Comparison of ENCODE assay signal across 8 mouse cellular contexts in the genomic region with DNA sequence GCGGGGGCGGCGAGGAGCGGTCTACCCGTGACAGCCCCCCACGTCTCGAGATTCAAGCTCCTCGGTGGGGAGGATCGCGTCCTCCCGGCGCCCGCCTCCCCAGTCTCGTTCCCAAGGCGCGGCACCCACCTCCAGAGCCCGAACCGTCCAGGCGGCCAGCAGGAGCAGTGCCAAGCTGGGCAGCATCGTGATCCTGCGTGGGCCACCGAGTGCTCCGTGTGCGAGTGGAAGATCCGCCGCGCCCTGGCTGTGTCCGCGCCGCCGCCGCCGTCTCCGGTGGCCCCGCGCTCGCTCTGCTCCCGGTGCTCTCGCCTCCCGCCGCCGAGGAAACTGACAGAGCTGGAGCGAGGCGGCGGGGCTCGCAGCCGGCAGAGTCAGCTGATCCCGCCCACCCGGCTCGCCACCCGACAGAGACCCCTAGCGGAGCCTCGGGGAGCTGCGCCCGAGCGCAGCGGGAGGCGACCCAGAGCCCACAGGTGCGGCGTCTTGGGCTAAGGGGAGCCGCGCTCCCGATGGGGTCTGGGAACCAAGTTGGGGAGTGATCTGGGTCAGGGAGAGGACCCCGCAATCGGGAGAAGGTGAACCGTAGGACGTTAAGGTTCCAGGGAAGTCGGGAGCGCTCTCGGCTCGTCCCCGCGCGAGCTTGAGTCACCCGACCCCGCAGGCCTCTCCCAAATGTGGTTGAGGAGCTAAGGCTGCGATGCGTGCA. TPM values are rescaled to one million over a fixed set of nuclear protein-coding genes. Genes with fewer than 3 reads are reported as not detected.
A peak's percentile ranks its signal among the peaks of the same experiment; 100 is the strongest.
DNase-seq lines count a peak whose midpoint lies in the region; ATAC-seq and TF ChIP-seq lines count a peak whose summit lies in the region.

A gene (minus strand): TSS at position 394 of the 709 bp plus-strand sequence.

- H3K4me3 ChIP-seq in bone marrow, adult 2 months (replicated peaks; ENCODE audit: control insufficient read depth, low read depth, low read length) = peak within 1 kb of the TSS; percentile 99
- H3K4me3 ChIP-seq in embryonic facial prominence, embryonic 15.5 days (replicated peaks) = peak within 1 kb of the TSS; percentile 85
- H3K4me3 ChIP-seq in kidney, embryonic 14.5 days (ENCODE audit: low read length) = peak within 1 kb of the TSS; percentile 96

- no peaks in the 10 kb centered on the region for H3K36me3 ChIP-seq in embryonic facial prominence, embryonic 15.5 days
- 0 out of 2 replicates have a peak, but pooled peaks cover 4% of the 10 kb centered on the region for H3K36me3 ChIP-seq in kidney, embryonic 14.5 days (ENCODE audit: control insufficient read depth, insufficient read depth, low read length)

- no peak for TF ChIP-seq POLR2A in bone marrow, adult 2 months (IDR thresholded peaks at IDR 0.05; ENCODE audit: borderline replicate concordance, control insufficient read depth, low read depth, low read length)

- DNase-seq in 3134 (ENCODE audit: extremely low read depth, insufficient read length, low spot score) (peak; percentile 87), liver (peak; percentile 83)
- DNase-seq in heart, adult 9 months (ENCODE audit: low spot score in 2 of 2) = peak; percentile 87 to 88
- DNase-seq in spleen, postnatal 36 days (ENCODE audit: low spot score in 2 of 2) = peak; percentile 67 to 68

- H3K9me3 ChIP-seq in embryonic facial prominence, embryonic 15.5 days (replicated peaks) = no peaks in the 10 kb centered on the region
- no peaks in the 10 kb centered on the region for H3K9me3 ChIP-seq in kidney, embryonic 14.5 days (ENCODE audit: control insufficient read depth, low read length)

- peak within 1 kb of the TSS; percentile 80 for H3K9ac ChIP-seq in embryonic facial prominence, embryonic 15.5 days
- H3K9ac ChIP-seq in kidney, embryonic 14.5 days (ENCODE audit: low read depth, low read length) = peak within 1 kb of the TSS; percentile 96

- peak; percentile 54 for TF ChIP-seq CTCF in bone marrow, adult 2 months (IDR thresholded peaks at IDR 0.05; ENCODE audit: control insufficient read depth, insufficient read depth, low read length)

- H3K4me2 ChIP-seq in embryonic facial prominence, embryonic 15.5 days (replicated peaks) = peak within 1 kb of the TSS; percentile 58
- H3K4me2 ChIP-seq in kidney, embryonic 14.5 days (replicated peaks; ENCODE audit: low read depth, low read length) = peak within 1 kb of the TSS; percentile 41

- under 1% methylated on average over 73 of the region's 78 CpGs for WGBS in bone marrow, adult 2 months
- under 1% methylated on average over 78 of the region's 78 CpGs for WGBS in embryonic facial prominence, embryonic 15.5 days
- under 1% methylated on average over 67 of the region's 78 CpGs for WGBS in kidney, embryonic 14.5 days

- no peaks in the 10 kb centered on the region for H3K4me1 ChIP-seq in bone marrow, adult 2 months (ENCODE audit: control insufficient read depth, insufficient read depth, low read length)
- peaks cover 23% of the 10 kb centered on the region for H3K4me1 ChIP-seq in embryonic facial prominence, embryonic 15.5 days
- peaks cover 25% of the 10 kb centered on the region for H3K4me1 ChIP-seq in kidney, embryonic 14.5 days (ENCODE audit: control insufficient read depth, insufficient read depth, low read length)

- H3K27me3 ChIP-seq in embryonic facial prominence, embryonic 15.5 days = no peaks in the 10 kb centered on the region
- no peaks in the 10 kb centered on the region for H3K27me3 ChIP-seq in kidney, embryonic 14.5 days (ENCODE audit: control insufficient read depth, insufficient read depth, low read length)

- H3K27ac ChIP-seq in bone marrow, adult 2 months (ENCODE audit: control insufficient read depth, insufficient read depth, low read depth, low read length, poor library complexity) = peak within 1 kb of the TSS; percentile 57
- H3K27ac ChIP-seq in embryonic facial prominence, embryonic 15.5 days (replicated peaks) = peak within 1 kb of the TSS; percentile 94
- peak within 1 kb of the TSS; percentile 89 for H3K27ac ChIP-seq in kidney, embryonic 14.5 days (ENCODE audit: low read depth, low read length)

- ATAC-seq in embryonic facial prominence, embryonic 15.5 days (ENCODE audit: insufficient number of reproducible peaks, low FRiP score, low TSS enrichment, low read depth) = peak; percentile 88
- ATAC-seq in kidney, embryonic 14.5 days (ENCODE audit: low FRiP score, low TSS enrichment) = peak; percentile 80
- peak; percentile 66 for ATAC-seq in monocyte, adult 5-6 weeks (replicated peaks; ENCODE audit: insufficient number of reproducible peaks, low FRiP score, low TSS enrichment, poor library complexity, severe bottlenecking)

RNA-seq across cellular contexts. Expression of the gene that starts here (rescaled TPM):
- 15.6 and 31.4 TPM in 2 replicates for polyA plus RNA-seq in bone marrow, adult 2 months (2011; ENCODE audit: insufficient read depth, insufficient read length, low replicate concordance, missing spikeins)
- polyA plus RNA-seq in embryonic facial prominence, embryonic 15.5 days (2015; fragmentation: Nextera tagmentation; extraction: Ambion mirVana) = 233 and 261 TPM in 2 replicates
- 166 and 225 TPM in 2 replicates for polyA plus RNA-seq in kidney, embryonic 14.5 days (2014; fragmentation: Nextera tagmentation; extraction: Ambion mirVana)
- total RNA-seq in monocyte, adult 5-6 weeks (2017) = 66.5 to 96.2 TPM (median 88.0 TPM) in 3 replicates

Comparison
In these comparisons a context has a peak if more than half of its experiments do, and no peak if none do; other contexts are left out.
1. Peak in every context shown above with its lines: DNase-seq, ATAC-seq, H3K4me3 ChIP-seq and H3K27ac ChIP-seq.